Mouse (Mus musculus) mesoderm, embryonic 11.5 days (tissue): ENCODE results near the gene Gm10577.
A peak's percentile ranks its signal among the peaks of the same experiment; 100 is the strongest.

Source experiments
- DNase-seq: peaks from one replicate; pipeline ENCODE4 v3.0.0-alpha.2; 2012; ENCODE audit warnings: low read depth, low spot score

Gm10577 gene

GRCm38 (mm10) chr4:100995617-100996016, 24.9 kb downstream of the Gm10577 start:
- no peak for DNase-seq

DNA sequence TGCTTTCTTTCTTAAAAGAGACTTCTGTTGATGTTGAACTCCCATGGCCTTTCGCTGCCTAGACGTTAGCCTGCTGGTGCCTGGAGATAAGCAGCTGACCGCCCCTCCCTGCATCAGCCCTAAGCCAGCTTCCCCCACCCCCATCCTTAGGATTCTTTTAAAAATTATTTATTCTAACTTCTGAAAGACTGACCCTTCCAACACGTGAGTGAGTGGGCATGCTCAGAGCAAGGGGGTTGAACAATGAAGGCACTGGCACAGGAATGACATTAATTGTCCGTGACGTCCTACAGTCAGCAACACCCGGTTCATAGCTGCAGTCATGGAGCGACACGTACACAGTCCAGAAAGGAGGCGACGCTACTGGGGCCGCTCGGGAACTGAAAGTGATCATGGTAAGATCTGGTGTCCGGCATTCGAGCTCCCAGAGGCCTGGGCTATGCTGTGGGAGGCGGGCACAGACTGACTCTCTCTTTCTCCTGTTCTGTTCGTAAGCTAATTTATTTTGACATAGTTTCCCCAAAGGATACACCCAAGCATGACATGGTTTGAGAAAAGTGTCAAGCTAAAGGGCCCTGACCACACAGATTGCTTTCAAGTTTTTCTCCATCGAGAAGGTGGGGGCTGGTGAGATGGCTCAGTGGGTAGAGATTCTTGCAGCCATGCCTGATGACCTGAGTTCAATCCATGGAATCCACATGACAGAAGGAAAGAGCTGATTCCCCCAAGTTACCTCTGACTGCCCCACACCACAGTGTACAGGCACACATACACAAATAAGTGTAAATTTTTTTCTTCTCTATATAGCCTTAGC, 25.8 kb downstream of the Gm10577 start:
- DNase-seq = peak; percentile 10

DNA sequence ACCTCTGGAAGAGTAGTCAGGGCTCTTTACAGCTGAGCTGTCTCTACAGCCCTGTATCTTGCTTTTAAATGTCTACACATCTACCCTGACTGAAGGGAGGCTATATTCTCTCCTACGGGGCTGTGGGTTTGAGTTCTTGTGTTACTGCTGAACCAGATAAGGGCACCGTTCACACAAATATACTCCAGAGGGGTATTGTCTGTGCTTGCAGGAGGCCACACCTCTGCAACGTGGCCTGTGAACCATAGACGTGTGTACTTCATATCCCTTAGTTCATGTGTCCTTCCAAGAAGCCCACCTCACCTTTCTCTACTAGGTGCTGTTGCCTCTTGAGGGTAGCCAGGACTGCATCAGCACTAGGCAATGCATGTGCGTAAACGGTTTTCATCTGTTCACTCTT, 28.4 kb downstream of the Gm10577 start:
- DNase-seq = no peak

DNA sequence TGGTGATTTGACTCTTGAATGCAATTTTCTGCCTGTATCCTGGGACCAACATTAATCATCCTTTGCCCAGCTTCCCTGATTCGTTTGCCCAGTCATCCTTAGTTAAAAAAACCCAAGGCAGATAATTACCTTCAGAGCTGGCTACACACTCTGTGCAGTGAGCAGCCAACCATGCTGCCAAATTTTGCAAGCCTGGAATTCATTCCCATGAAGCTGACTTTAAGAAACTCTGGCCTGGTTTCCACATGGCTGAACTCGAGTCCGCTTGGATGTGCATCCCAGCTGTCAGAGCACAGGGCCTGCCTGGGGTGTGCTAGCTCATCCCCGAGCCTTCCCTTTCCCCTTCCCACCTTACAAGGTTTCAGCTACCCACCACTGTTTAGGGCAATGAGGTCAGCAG, 29.5 kb downstream of the Gm10577 start:
- no peak for DNase-seq

GRCm38 (mm10) chr4:100988231-100988799, 32.2 kb downstream of the Gm10577 start:
- peak; percentile 61 for DNase-seq

- DNase-seq = no peak
Measured at GRCm38 (mm10) chr4:100987187-100987586, 33.3 kb downstream of the Gm10577 start.

DNA sequence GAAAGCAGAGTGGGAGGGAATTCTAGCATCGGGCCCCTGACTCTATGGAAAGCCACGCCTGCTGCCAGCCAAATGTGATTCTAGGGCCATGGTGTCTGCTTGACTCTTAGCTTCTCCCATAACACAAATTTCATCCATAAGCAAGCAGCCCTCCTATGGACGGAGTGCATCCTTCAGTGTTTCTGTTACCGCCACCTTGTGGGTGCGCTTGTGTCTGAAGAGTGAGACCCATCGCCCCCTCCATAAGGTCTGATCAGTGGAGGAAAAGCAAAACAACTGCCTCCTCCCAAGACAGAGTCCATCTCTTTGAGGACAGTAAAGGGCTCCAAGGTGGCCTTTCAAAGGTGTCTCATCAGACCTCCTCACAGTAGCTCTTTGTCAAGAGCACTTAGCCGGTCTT, 43.0 kb downstream of the Gm10577 start:
- DNase-seq = no peak

DNA sequence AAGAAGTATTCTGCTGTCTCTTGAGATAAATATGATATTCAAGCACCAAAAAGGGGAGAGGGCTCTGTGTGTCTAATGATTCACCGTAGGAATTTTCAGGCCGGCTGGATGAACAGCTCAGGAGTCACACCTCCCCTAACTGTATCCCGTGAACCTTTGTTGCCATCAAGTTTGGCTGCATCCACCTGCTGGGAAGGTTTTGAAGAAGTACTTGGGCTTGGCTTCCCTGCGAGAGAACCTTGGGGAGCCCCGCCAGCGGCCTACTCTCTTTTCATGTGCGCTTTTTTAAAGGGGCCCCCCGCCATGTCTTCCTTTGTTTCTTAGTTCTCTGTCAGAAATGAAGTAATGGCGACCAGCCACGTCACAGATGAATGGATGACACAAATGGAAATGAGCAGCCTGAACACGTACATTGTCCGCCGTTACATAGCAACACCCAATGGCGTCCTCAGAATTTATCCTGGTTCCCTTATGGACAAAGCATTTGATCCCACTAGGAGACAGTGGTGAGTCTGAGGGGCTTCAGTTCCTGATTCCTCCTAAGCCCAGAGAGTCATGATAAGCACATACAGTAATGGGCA, 46.0 kb downstream of the Gm10577 start:
- peak; percentile 71 for DNase-seq

GRCm38 (mm10) chr4:100973641-100974454, 46.6 kb downstream of the Gm10577 start:
- peak; percentile 68 for DNase-seq
